Mouse (Mus musculus): ENCODE measurements around the gene Sept10.
"Not testable (repeated sequence)": the region's sequence is repeated elsewhere in the genome, so short reads cannot be mapped to it uniquely, and the experiment has no call there.

The Sept10 gene

DNA sequence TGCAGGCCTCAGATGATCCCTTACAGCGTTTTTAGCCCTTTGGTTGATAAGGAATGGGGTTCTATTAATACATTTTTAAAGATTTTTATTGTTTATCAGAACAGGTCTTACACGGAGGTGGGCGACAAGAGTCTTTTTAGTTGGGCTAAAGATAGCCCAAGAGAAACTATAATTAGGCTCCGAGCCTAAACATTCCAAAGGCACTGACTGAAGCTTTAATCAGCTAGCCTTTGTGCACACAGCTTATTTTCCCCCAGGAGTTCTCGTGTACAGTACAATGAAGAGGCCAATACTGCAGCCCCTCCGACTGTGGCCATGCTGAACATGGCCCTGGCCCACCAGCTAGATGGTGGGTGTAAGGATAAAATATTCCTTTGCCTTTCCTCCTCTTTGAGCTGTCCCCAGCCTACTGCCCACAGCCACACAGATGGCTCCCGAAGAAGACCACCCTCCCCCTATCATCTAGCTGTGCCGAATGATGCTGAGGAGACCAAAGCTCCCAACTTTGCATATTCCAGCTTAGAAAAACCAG lies 88.1 kb downstream of the Sept10 start:
- ATAC-seq (ENCODE audit: insufficient number of reproducible peaks, low FRiP score, low TSS enrichment) = no peak

DNA sequence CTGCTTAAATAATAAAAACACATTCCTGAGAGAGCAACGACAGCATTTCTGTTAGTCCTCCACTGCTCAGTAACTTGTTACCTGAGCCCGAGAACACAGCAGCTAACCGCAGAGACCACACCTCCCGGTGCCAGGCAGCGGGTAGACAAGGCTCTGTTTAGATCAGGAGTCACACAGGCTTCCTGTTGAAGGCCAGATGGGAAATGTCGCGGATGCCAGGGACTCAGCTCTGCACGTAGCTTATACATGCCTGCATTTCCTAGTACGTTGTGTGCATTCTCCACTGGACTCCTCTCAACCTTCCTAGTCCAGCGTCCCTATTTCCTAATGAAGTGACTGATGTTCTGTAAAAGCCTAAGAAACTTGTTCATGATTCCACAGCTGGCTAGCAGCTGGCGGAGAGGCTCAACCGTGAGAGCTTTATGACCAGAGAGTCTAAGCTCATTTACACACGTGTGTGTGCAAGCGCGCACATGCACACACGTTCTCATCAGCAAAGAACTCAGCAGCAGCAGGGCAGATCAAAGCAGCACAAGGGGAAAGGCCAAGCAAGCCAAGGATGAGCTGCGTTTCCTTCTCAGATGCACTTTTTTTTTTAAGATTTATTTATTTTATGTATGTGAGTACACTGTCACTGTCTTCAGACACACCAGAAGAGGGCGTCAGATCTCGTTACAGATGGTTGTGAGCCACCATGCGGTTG lies 89.6 kb downstream of the Sept10 start:
- no peak for ATAC-seq (ENCODE audit: insufficient number of reproducible peaks, low FRiP score, low TSS enrichment)

DNA sequence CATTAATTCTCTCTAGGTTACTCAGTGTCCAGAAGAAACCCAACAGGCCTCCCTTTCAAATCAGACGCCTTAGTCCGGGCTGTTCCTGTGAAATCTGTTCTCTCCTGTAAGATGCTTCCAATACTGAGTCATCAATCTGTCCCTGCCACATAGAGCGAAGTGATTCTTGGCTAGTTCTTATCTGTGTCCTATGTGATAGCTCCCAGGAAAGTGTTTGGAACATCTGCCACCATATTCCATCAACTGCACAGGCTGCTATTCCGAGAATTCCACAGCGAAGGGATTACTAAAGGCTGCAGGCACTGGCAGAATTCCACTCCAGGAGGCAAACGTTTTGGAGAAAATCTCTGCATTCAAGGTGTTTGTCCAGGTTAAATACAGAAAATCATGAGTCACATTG lies 94.0 kb downstream of the Sept10 start:
- ATAC-seq (ENCODE audit: insufficient number of reproducible peaks, low FRiP score, low TSS enrichment) = no peak

DNA sequence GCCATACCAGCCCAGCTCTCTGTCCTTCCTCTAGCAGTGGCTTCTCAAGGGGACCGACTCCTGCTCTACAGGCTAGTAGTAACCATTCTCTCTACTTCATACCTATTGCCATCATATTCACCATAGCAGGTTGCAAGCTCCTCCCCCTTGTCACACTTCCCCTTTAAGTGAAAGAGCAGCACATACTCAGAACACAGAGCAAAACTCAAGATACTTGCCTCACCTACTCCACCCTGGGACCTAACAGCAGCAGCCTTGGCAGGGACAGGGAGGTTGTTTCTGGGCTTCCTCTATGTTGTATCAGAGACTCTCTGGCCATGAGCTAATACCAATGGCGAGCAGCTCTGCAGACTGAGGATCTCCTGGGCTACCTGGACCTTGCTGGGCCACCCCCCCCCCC lies 96.2 kb downstream of the Sept10 start:
- ATAC-seq (ENCODE audit: insufficient number of reproducible peaks, low FRiP score, low TSS enrichment) = no peak

DNA sequence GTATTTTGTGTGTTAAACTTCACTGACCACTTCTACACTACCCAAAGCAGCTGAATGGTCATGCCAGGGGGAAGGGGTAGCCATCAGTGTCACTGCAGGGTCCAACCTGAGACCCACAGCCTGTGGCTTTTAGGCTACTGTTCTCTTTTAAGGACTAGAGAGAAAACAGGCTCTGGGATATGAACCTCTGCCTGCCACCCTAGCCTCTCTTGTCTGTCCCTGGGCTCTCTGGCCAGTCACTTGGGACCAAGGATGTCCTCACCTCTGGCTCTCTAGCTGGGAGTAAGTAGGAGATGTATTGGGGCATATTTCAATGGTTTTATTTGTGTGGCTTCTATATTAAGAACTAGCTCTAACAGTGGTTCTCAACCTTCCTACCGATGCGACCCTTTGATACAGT lies 101.8 kb downstream of the Sept10 start:
- ATAC-seq (ENCODE audit: insufficient number of reproducible peaks, low FRiP score, low TSS enrichment) = no peak

DNA sequence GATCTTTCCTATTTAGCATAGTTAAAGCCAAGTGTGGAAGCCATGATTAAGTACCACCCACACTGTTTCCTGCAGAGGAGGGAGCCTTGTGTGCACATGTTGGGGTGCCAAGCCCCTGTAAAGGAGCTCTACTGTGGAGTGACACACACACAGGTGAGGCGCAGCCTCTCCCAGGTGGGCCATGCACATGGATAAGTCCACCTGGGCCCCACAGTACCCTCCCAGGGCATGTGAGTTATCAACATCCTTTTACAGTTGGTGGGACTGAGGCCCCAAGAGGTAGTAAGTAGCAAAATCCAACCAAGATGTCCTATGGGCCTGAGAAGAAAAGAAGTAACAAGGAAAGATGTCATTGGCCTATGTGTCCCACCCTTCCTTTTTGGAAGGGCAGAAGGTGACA lies 102.6 kb downstream of the Sept10 start:
- ATAC-seq (ENCODE audit: insufficient number of reproducible peaks, low FRiP score, low TSS enrichment) = no peak

DNA sequence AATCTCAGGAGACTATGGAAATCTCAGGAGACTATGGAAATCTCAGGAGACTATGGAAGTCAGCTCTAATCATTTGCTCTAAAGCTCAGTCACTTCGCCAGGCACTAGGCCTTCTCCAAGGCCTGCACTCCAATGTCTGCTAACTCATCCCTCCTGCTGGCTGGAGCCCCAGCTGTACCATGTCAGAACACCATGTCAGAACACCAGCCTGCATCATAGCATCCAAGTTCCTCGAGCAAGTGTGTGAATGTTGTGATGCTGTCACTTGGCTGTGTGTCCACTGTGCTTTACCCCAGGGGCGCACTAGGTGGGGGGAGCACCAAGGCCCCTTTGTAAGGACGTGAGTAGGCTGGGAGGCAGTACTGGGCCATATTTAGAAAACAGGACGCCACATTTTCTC lies 104.1 kb downstream of the Sept10 start:
- ATAC-seq (ENCODE audit: insufficient number of reproducible peaks, low FRiP score, low TSS enrichment) = no peak

DNA sequence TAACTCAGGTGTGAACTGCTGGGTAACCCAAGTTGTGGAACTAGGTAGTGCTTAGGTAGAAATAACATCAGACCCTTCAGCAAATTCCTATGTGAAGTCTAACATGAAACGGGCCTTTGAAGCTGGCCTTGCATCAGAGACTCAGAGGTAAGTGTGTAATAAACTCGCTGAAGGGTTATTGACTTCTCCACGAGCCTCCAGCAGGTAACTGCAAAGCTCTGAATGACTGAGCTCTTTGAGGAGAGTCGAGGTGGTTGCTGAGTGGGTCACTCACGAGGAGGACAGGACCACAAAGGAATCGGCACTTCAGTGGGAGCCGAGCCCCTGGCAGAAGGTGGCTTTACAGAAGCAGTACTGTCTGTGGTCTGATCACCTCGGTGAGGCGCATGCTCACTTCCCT lies 105.3 kb downstream of the Sept10 start:
- ATAC-seq (ENCODE audit: insufficient number of reproducible peaks, low FRiP score, low TSS enrichment) = no peak

DNA sequence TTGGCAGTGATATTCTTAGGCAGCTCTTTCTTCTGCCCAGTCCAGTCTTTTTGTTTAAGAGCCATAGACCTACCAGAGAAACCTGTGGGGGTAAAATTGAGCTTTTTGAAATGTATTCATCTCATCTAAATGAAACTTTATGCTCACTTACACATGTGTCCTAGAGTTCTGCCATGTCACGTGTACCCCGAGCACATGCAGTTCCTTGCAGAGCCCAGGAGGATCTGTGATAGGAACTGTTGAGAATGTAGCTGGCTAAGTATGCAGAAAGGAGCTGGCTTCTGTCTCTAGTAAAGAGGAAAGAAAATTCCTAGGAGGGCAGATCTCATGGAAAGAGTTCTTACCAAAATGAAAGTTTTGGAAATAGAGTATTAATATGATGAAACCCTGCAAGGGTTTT lies 106.0 kb downstream of the Sept10 start:
- ATAC-seq (ENCODE audit: insufficient number of reproducible peaks, low FRiP score, low TSS enrichment) = no peak

DNA sequence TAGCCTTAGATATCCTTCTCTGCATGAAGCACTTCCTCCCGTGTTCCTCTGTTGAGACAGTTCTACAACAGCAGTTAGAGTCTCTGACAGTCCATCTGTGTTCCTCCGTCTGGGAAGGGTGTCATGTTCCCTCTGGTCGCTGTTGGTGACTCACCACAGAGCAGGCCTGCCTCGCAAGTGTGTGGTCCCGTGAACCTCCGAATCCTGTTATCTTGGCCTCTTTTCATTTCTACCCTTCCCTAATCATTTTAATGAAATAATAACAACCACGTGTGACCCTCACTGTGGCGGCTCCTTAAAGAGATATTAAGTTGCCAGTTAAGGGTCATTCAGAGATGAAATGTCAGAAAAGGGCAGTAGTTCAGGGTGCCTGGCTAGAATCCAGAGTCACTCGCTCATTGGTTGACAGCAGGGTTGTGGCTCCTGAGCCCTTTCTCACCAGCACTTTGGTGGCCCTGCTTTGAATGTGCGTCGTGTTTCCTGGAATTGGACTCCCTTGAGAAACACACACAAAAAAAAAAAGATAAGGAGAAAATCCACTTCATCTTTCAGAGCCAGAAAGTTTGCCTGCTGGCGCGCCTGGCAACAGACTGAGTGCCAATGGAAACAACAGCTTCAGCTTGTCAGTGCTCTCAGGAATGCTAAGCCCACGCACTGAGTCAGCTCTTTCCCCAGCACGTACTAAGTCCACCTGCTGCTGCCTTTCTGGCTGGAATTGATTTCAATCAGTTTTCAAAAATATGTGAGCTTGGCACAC lies 106.9 kb downstream of the Sept10 start:
- ATAC-seq (ENCODE audit: insufficient number of reproducible peaks, low FRiP score, low TSS enrichment) = no peak

DNA sequence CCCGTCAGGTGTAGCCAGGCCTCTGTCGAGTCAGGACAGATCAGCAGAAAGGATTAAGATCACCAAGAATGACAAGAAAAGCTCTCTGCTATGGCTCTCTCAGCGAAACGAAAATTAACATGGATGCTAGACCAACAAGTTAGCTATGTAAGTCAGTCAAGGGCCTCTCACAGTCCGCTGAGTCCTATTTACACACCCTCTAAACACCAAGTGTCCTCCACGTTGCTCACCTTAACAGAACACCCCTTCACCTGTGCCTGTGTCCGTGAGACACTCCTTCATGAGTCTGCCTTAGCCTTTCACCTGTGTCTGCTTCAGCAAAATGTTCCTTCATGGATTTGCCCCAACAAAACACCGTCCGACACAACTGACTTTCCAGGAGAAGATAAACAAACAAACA lies 108.3 kb downstream of the Sept10 start:
- ATAC-seq (ENCODE audit: insufficient number of reproducible peaks, low FRiP score, low TSS enrichment) = no peak

DNA sequence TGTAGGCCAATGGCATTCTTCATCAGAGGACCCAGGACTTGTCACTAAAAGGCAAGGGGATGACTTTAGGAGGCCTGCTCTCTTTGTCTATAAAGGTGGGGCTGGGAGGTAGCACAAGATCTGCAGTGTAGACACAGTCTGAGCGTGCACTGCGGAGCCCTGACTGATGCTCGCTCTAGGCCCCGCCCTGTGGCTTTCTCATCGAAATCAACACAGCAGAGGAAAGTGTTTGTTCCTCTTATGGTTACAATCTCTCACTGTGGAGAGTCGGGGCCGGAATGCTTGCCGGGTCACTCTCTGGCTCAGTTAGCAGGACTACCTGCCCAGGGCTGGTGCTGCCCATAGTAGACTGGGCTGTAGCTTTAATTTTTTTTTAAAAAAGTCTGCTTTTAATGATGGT lies 108.9 kb downstream of the Sept10 start:
- ATAC-seq (ENCODE audit: insufficient number of reproducible peaks, low FRiP score, low TSS enrichment) = no peak

DNA sequence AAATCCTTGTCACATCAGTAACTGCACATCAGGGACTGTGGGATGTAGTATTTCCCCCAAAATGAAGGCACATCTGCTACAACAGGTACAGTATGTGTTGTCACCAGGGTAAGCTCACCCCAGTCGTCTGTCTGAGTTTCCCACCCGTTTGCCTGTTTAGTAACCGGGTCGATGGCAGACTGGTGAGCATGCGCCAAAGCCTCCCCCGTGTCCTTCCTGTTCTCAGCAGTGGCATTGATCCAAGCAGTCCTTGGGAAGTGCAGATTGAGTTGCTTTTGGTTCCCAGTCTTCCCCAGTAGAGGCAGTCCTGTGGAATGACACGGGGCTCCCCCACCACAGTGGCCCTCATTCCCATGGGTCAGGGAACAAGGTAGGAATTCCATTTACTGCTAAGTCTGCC lies 111.3 kb downstream of the Sept10 start:
- no peak for ATAC-seq (ENCODE audit: insufficient number of reproducible peaks, low FRiP score, low TSS enrichment)

DNA sequence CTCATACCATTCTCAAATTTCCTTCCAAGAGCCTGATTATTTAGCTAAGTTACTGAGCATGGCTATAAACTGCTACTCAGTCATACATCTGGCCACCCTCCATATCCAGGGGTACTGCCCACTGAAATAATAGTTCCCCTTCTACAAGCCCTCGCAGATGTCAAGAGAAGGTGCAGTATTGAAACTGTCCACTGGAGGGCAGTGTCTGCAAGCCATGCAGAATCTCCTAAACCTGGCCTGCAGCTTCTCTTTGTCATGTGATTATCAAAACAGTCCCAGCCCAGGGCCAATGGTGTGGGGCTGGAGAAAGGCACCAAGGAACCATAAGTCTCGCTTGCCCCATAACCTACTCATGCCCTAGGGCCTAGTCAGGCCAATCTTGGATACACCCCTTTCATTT lies 112.6 kb downstream of the Sept10 start:
- no peak for ATAC-seq (ENCODE audit: insufficient number of reproducible peaks, low FRiP score, low TSS enrichment)

DNA sequence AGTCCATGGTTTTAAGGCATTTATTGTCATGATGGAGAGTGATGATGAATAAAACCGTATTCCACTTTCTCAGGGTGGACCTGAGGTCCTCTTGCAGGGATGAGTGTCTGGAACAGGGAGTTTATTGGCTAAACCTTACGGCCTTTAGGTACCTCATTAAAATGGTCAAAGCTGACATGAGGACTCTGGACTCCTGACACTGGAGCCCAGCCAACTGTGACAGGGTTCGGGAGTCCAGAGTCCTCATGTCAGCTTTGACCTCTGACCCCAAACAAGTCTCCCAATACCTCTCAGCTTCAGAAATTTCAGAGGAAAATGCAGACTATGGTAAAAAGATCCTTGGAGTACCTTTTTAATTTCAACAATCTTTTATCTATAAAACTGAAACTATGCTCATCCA lies 115.0 kb downstream of the Sept10 start:
- ATAC-seq (ENCODE audit: insufficient number of reproducible peaks, low FRiP score, low TSS enrichment) = no peak

DNA sequence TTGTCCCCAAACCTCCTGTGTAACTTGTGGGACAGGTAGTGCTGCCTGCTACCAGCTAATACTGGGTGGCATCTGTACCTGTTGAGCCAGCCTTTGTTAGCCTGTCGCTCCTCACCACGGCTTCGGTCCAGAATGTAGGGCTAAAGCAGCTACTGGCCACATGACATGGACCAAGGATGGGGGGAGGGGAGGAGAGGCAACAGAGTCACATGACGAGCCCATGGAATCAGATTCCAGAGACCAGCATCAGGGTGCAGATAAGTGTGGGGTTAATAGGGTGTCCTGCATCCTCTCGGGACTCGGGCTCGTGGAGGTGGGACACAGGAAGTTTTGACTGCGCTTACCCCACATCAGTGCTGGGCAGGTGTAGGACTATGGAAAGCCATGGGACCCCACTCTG lies 115.8 kb downstream of the Sept10 start:
- no peak for ATAC-seq (ENCODE audit: insufficient number of reproducible peaks, low FRiP score, low TSS enrichment)

DNA sequence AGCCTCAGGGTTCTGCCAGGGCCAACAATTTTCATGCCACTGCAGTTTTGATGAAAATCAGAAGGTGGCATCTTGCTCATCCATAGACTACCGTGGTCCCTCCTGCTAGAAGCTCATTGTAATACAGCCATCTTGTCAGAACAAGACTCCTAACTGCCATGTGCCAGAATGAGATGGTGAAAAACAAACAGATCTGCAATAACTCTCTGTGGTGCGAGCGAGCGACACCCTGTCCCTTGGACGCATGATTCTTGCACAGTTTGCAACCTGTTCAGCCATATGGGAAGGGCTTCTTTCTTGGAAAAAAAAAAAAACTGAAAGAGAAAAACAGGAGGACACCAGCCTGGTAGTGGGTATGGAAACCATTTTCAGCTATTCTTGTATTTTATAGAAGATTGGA lies 117.0 kb downstream of the Sept10 start:
- no peak for ATAC-seq (ENCODE audit: insufficient number of reproducible peaks, low FRiP score, low TSS enrichment)

DNA sequence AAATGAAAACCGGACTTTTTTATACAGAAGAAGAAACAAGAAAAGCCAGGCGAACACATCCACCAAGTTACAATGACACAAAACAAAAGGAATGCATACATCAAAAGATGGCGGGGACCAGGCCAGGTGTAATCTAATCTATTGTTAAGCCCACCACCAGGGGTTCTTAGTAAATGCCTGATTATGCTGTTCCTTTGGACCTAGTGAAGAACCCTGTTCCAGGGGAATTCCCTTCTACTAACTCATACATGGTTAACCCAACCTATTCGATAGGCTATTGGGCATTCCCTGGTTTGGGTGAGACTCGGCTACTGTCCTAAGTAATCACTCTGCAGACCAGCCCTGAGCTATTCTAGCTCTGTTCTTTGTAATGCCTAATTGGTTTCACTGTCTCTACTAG lies 118.6 kb downstream of the Sept10 start:
- not testable (repeated sequence) for ATAC-seq (ENCODE audit: insufficient number of reproducible peaks, low FRiP score, low TSS enrichment)

DNA sequence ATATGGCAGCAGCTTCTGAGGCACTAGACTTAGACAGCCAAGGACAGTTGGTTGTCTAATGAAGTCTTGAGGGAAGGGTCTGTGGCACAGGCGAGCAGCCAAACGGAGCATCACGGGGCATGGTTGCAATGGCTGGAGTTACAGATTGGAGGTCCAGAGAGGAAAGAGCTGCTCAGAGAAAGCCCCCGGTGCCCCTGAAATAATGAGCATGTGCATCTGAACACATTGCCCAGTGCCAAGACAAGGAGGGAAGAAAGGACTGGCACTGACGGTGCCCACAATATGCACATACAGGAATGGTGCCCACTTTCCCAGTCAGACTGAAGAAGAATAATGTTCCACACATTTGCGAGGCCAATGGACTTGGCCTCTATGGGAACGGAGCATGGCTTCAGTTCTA lies 129.7 kb downstream of the Sept10 start:
- no peak for ATAC-seq (ENCODE audit: insufficient number of reproducible peaks, low FRiP score, low TSS enrichment)

All from cerebellum, adult (tissue).